Mouse (Mus musculus) olfactory bulb, adult 2 months (tissue): ENCODE results near the gene C130050O18Rik. TPM values are rescaled to one million over a fixed set of nuclear protein-coding genes. Genes with fewer than 3 reads are reported as not detected.

Source experiments
- H3K27ac ChIP-seq: fragments of 200-500 bp; 2 replicates; pipeline ENCODE4 v1.5.1; 2012; ENCODE audit warnings: low read depth, low read length; ENCODE audit not compliant: insufficient read depth
- H3K4me1 ChIP-seq: fragments of 200-500 bp; 2 replicates; pipeline ENCODE4 v1.6.1; 2012; ENCODE audit warnings: low read length; ENCODE audit not compliant: control insufficient read depth, insufficient read depth
- H3K4me3 ChIP-seq: fragments of 200-500 bp; 2 replicates; pipeline ENCODE4 v1.5.1; 2012; ENCODE audit warnings: mild to moderate bottlenecking, low read depth, low read length, moderate library complexity; ENCODE audit not compliant: insufficient read depth
- CTCF ChIP-seq: fragments of 200-500 bp; IDR thresholded peaks from 2 replicates; pipeline ENCODE4 v1.5.1; 2012; ENCODE audit warnings: low read depth, mild to moderate bottlenecking, low read length, moderate library complexity; ENCODE audit not compliant: insufficient read depth
- POLR2A ChIP-seq: fragments of 200-500 bp; IDR thresholded peaks from 2 replicates; pipeline ENCODE4 v1.6.1; 2012; ENCODE audit warnings: mild to moderate bottlenecking, low read depth, low read length, moderate library complexity; ENCODE audit not compliant: insufficient read depth
- WGBS: fragments of 180-500 bp; shearing (Covaris S2); methylation state at CpG from one replicate; pipeline ENCODE4 v1.1.7; 2018; 5-methylcytosine and 5-hydroxymethylcytosine counted together
- polyA plus RNA-seq: library from polyadenylated mRNA; stranded (reverse); fragments of >200 nt; gene quantifications from 2 replicates; pipeline ENCODE4 v1.2.4, GENCODE M21; 2012; ENCODE audit warnings: low replicate concordance; ENCODE audit not compliant: missing spikeins, insufficient read depth, insufficient read length

C130050O18Rik gene
- polyA plus RNA-seq, 1 experiment = not detected

GRCm38 (mm10) chr5:139402106-139402505, 3.0 kb upstream of the C130050O18Rik start:
- TF ChIP-seq CTCF (no peak), POLR2A (no peak)
- Histone ChIP-seq H3K27ac (no peak overlapping the region), H3K4me1 (peaks cover 13% of the 10 kb centered on the region), H3K4me3 (no peak overlapping the region)
- 98% methylated on average over 2 of the region's 2 CpGs for WGBS

GRCm38 (mm10) chr5:139403692-139404260, 1.3 kb upstream of the C130050O18Rik start:
- WGBS = 95% methylated on average over 8 of the region's 8 CpGs
- no peak for TF ChIP-seq CTCF
- TF ChIP-seq POLR2A = no peak
- Histone ChIP-seq H3K4me3 (no peak overlapping the region), H3K27ac (no peak overlapping the region), H3K4me1 (peaks cover 5% of the 10 kb centered on the region)

- Histone ChIP-seq H3K4me3 (no peak overlapping the region), H3K4me1 (no peaks in the 10 kb centered on the region; the same call in 1 of the 2 replicates), H3K27ac (no peak overlapping the region)
- 93% methylated on average over 7 of the region's 7 CpGs for WGBS
- TF ChIP-seq CTCF (no peak), POLR2A (no peak)
These were observed 398 bp downstream of the C130050O18Rik start for GRCm38 (mm10) chr5:139405478-139405877.

- WGBS = 85% methylated on average over 3 of the region's 3 CpGs
- no peak overlapping the region for H3K4me3 ChIP-seq
- TF ChIP-seq POLR2A (no peak), CTCF (no peak)
- H3K4me1 ChIP-seq = no peaks in the 10 kb centered on the region; the same call in 1 of the 2 replicates
- no peak overlapping the region for H3K27ac ChIP-seq
These were observed 873 bp downstream of the C130050O18Rik start for GRCm38 (mm10) chr5:139405953-139406352.

- TF ChIP-seq POLR2A = no peak
- no peak for TF ChIP-seq CTCF
- no peaks in the 10 kb centered on the region; the same call in 1 of the 2 replicates for H3K4me1 ChIP-seq
- H3K4me3 ChIP-seq = no peak overlapping the region
- 83% methylated on average over 14 of the region's 14 CpGs for WGBS
- no peak overlapping the region for H3K27ac ChIP-seq
These were observed 2.2 kb downstream of the C130050O18Rik start for GRCm38 (mm10) chr5:139407121-139407885.

GRCm38 (mm10) chr5:139408511-139408910, 3.4 kb downstream of the C130050O18Rik start:
- H3K27ac ChIP-seq = no peak overlapping the region
- H3K4me3 ChIP-seq = no peak overlapping the region
- WGBS = 85% methylated on average over 7 of the region's 7 CpGs
- no peak for TF ChIP-seq CTCF
- TF ChIP-seq POLR2A = no peak
- H3K4me1 ChIP-seq = no peaks in the 10 kb centered on the region; the same call in 1 of the 2 replicates

GRCm38 (mm10) chr5:139409412-139409811, 4.3 kb downstream of the C130050O18Rik start:
- 85% methylated on average over 12 of the region's 12 CpGs for WGBS
- TF ChIP-seq POLR2A = no peak
- no peak for TF ChIP-seq CTCF
- no peak overlapping the region for H3K4me3 ChIP-seq
- H3K27ac ChIP-seq = no peak overlapping the region
- no peaks in the 10 kb centered on the region; the same call in 1 of the 2 replicates for H3K4me1 ChIP-seq

GRCm38 (mm10) chr5:139410056-139410455, 5.0 kb downstream of the C130050O18Rik start:
- no peak overlapping the region for H3K27ac ChIP-seq
- H3K4me1 ChIP-seq = no peaks in the 10 kb centered on the region; the same call in 1 of the 2 replicates
- H3K4me3 ChIP-seq = no peak overlapping the region
- 86% methylated on average over 4 of the region's 4 CpGs for WGBS
- TF ChIP-seq CTCF = no peak
- TF ChIP-seq POLR2A = no peak

GRCm38 (mm10) chr5:139411117-139411516, 6.0 kb downstream of the C130050O18Rik start:
- Histone ChIP-seq H3K4me1 (no peaks in the 10 kb centered on the region; the same call in 1 of the 2 replicates), H3K4me3 (no peak overlapping the region), H3K27ac (no peak overlapping the region)
- no peak for TF ChIP-seq CTCF
- TF ChIP-seq POLR2A = no peak
- WGBS = 92% methylated on average over 6 of the region's 6 CpGs
